In the genomic region with DNA sequence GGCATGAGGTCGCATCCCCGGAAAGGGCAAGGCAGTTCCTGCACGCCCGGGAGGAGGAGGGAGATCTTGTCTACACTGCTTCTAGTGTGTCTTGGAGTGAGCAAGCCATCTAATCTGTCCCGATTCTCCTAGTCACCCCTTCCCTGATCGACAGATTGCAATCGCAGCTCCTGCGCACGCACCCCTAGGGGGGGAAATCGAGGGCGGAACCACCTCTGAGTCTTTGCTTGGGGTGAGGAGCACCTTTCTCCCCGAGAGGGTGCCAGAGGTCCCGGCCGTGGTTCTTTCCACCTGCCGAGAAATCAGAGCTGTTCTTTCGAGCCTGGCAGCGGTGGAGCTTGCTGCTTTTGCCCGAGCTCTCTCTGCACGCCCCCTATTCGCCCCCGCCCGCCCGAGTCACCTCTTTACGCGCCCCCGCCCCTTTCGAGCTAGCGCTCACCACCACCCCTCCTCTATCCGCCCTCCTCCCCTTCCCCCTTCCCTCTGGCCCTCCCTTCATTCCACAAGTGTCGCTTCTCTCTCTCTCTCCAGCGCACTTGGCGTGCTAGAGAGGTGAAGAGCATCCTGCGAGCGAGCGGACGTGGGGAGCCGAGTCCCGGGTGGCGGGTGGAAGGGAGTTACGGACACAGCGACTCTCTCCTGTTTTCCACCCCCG, we compare ENCODE assay signal across 9 mouse cellular contexts. TPM values are rescaled to one million over a fixed set of nuclear protein-coding genes. Genes with fewer than 3 reads are reported as not detected.
A peak's percentile ranks its signal among the peaks of the same experiment; 100 is the strongest.
DNase-seq lines count a peak whose midpoint lies in the region; ATAC-seq and TF ChIP-seq lines count a peak whose summit lies in the region.
"Had no signal": no experiment of that assay in that cellular context is flagged by ENCODE, and none has a peak within 500 bp of the region (broad histone marks: within the 10 kb centered on the region; RNA-seq: fewer than 3 reads in every experiment).

Gene Shisa9, plus strand, starts transcription at position 498 of the 655 bp plus-strand sequence.

- peak; percentile 46 to 59 for DNase-seq in cerebellum, postnatal 14 days
- DNase-seq in cerebellum, adult 18-20 months = no peak
- peak; percentile 65 for DNase-seq in ES-CJ7 (ENCODE audit: low read depth, low spot score)
- peak; percentile 62 for DNase-seq in limb, embryonic 11.5 days (ENCODE audit: low spot score)
- DNase-seq in neural tube, embryonic 11.5 days (ENCODE audit: low spot score) = peak; percentile 54
- no peak for DNase-seq in spleen, adult 18-20 months

- 0 out of 2 replicates have a peak within 1 kb of the TSS, but pooled peaks have one; percentile 9 for H3K4me3 ChIP-seq in embryonic fibroblast, embryonic 13.5 days (ENCODE audit: insufficient read depth, low read length)
- peak within 1 kb of the TSS; percentile 82 for H3K4me3 ChIP-seq in hindbrain, embryonic 15.5 days
- H3K4me3 ChIP-seq in limb, embryonic 11.5 days (ENCODE audit: low read depth, low read length) = peak within 1 kb of the TSS; percentile 50
- peak within 1 kb of the TSS; percentile 52 for H3K4me3 ChIP-seq in neural tube, embryonic 11.5 days (ENCODE audit: low read depth, low read length)

- peaks cover 13% of the 10 kb centered on the region; the same call in 1 of the 2 replicates for H3K27me3 ChIP-seq in hindbrain, embryonic 15.5 days
- H3K27me3 ChIP-seq in limb, embryonic 11.5 days (ENCODE audit: control insufficient read depth, insufficient read depth, low read length) = peaks cover 62% of the 10 kb centered on the region
- H3K27me3 ChIP-seq in neural tube, embryonic 11.5 days (ENCODE audit: control insufficient read depth, insufficient read depth, low read length) = peaks cover 53% of the 10 kb centered on the region

- no peaks in the 10 kb centered on the region for H3K36me3 ChIP-seq in hindbrain, embryonic 15.5 days
- no peaks in the 10 kb centered on the region for H3K36me3 ChIP-seq in limb, embryonic 11.5 days (ENCODE audit: control insufficient read depth, insufficient read depth, low read length)
- no peaks in the 10 kb centered on the region for H3K36me3 ChIP-seq in neural tube, embryonic 11.5 days (ENCODE audit: control insufficient read depth, insufficient read depth, low read length)

- H3K4me2 ChIP-seq in hindbrain, embryonic 15.5 days = peak within 1 kb of the TSS; percentile 99
- peak within 1 kb of the TSS; percentile 98 for H3K4me2 ChIP-seq in limb, embryonic 11.5 days (ENCODE audit: low read depth, severe bottlenecking)
- H3K4me2 ChIP-seq in neural tube, embryonic 11.5 days (ENCODE audit: low read depth) = peak within 1 kb of the TSS; percentile 85

- peak; percentile 76 for ATAC-seq in hindbrain, embryonic 15.5 days (ENCODE audit: low FRiP score, low read depth)
- ATAC-seq in limb, embryonic 11.5 days (ENCODE audit: insufficient number of reproducible peaks, low FRiP score, low TSS enrichment, low read depth) = peak; percentile 59
- ATAC-seq in neural tube, embryonic 11.5 days (ENCODE audit: insufficient read depth, low FRiP score, low TSS enrichment) = peak; percentile 57

- peak within 1 kb of the TSS; percentile 73 for H3K9ac ChIP-seq in hindbrain, embryonic 15.5 days
- H3K9ac ChIP-seq in limb, embryonic 11.5 days (ENCODE audit: low read length) = peak within 1 kb of the TSS; percentile 55
- peak within 1 kb of the TSS; percentile 45 for H3K9ac ChIP-seq in neural tube, embryonic 11.5 days (ENCODE audit: low read length)

- no peak within 1 kb of the TSS for H3K27ac ChIP-seq in embryonic fibroblast, embryonic 13.5 days (ENCODE audit: insufficient read depth, low read length)
- peak within 1 kb of the TSS; percentile 78 for H3K27ac ChIP-seq in hindbrain, embryonic 15.5 days (replicated peaks)
- H3K27ac ChIP-seq in limb, embryonic 11.5 days (replicated peaks; ENCODE audit: low read depth, low read length) = no peak within 1 kb of the TSS
- no peak within 1 kb of the TSS for H3K27ac ChIP-seq in neural tube, embryonic 11.5 days (ENCODE audit: low read depth, low read length)

- TF ChIP-seq CTCF in embryonic fibroblast, embryonic 13.5 days (IDR thresholded peaks at IDR 0.05; ENCODE audit: borderline replicate concordance, insufficient read depth, low read length) = no peak

- no peaks in the 10 kb centered on the region for H3K4me1 ChIP-seq in embryonic fibroblast, embryonic 13.5 days (ENCODE audit: control insufficient read depth, insufficient read depth, low read length)
- H3K4me1 ChIP-seq in hindbrain, embryonic 15.5 days (replicated peaks) = peaks cover 44% of the 10 kb centered on the region
- H3K4me1 ChIP-seq in limb, embryonic 11.5 days (ENCODE audit: control insufficient read depth, insufficient read depth, low read length) = no peaks in the 10 kb centered on the region
- peaks cover 5% of the 10 kb centered on the region; the same call in 1 of the 2 replicates for H3K4me1 ChIP-seq in neural tube, embryonic 11.5 days (ENCODE audit: control insufficient read depth, insufficient read depth, low read length)

- 0% methylated on average over 38 of the region's 42 CpGs for WGBS in hindbrain, embryonic 15.5 days
- under 1% methylated on average over 42 of the region's 42 CpGs for WGBS in limb, embryonic 11.5 days
- WGBS in neural tube, embryonic 11.5 days = 1% methylated on average over 41 of the region's 42 CpGs

- no peak for TF ChIP-seq POLR2A in embryonic fibroblast, embryonic 13.5 days (IDR thresholded peaks at IDR 0.05; ENCODE audit: low read depth, low read length)

- no peaks in the 10 kb centered on the region for H3K9me3 ChIP-seq in hindbrain, embryonic 15.5 days
- H3K9me3 ChIP-seq in limb, embryonic 11.5 days (ENCODE audit: control insufficient read depth, low read length) = no peaks in the 10 kb centered on the region
- H3K9me3 ChIP-seq in neural tube, embryonic 11.5 days (ENCODE audit: control insufficient read depth, low read length) = no peaks in the 10 kb centered on the region

RNA-seq across cellular contexts. Expression of gene Shisa9, which starts in this region (rescaled TPM):
- polyA plus RNA-seq in embryonic fibroblast, embryonic 13.5 days (2011; ENCODE audit: insufficient read length, low read depth, missing spikeins) = not detected in 2 replicates
- polyA plus RNA-seq in hindbrain, embryonic 15.5 days (2015; fragmentation: Nextera tagmentation; extraction: Ambion mirVana) = 10.4 and 14.3 TPM in 2 replicates
- 0.18 and 0.20 TPM in 2 replicates for polyA plus RNA-seq in limb, embryonic 11.5 days (2014; fragmentation: Nextera tagmentation; extraction: Ambion mirVana)
- polyA plus RNA-seq in neural tube, embryonic 11.5 days (2014; fragmentation: Nextera tagmentation; extraction: Ambion mirVana) = 0.81 and 1.0 TPM in 2 replicates
- polyA plus RNA-seq: C2C12 had no signal

Comparison
In these comparisons a context has a peak if more than half of its experiments do, and no peak if none do; other contexts are left out.
1. DNase-seq: peak in cerebellum, postnatal 14 days (2 of 2), ES-CJ7 (single experiment) and neural tube, embryonic 11.5 days (single experiment); none in cerebellum, adult 18-20 months (0 of 2) and spleen, adult 18-20 months (0 of 2).
2. Peak in DNase-seq, ATAC-seq, H3K4me3 ChIP-seq, H3K9ac ChIP-seq and H3K4me2 ChIP-seq in limb, embryonic 11.5 days; RNA of the gene not detected or under 1 TPM.
3. H3K4me3 ChIP-seq: peak in every context shown above with its lines; median percentile 82 in hindbrain, embryonic 15.5 days; 52 in neural tube, embryonic 11.5 days; 50 in limb, embryonic 11.5 days; 9 in embryonic fibroblast, embryonic 13.5 days.
4. Peak in every context shown above with its lines, with median percentiles within 50 percentile points of each other: ATAC-seq, H3K4me2 ChIP-seq and H3K9ac ChIP-seq.